Mouse (Mus musculus) forebrain, postnatal 0 days (tissue): ENCODE measurements around the gene Cit. TPM values are rescaled to one million over a fixed set of nuclear protein-coding genes. Genes with fewer than 3 reads are reported as not detected.

Experiments
- ATAC-seq: fragments of 200-750 bp; cut with Nextera tagmentation; 2 replicates; pipeline ENCODE4 v1.8.0; 2017; ENCODE audit warnings: mild to moderate bottlenecking, moderate library complexity
- DNase-seq: peaks from one replicate; pipeline ENCODE4 v3.0.0-alpha.2; 2015
- H3K27ac ChIP-seq: fragments of 300-500 bp; sonication (generic); 2 replicates; pipeline ENCODE4 v1.5.1; 2014; ENCODE audit warnings: low read depth, mild to moderate bottlenecking, antibody characterized with exemption, low read length, moderate library complexity, mixed read lengths
- H3K27me3 ChIP-seq: fragments of 300-500 bp; sonication (generic); 2 replicates; pipeline ENCODE4 v1.6.1; 2014; ENCODE audit warnings: mild to moderate bottlenecking, low read length, mixed read lengths; ENCODE audit not compliant: insufficient read depth
- H3K36me3 ChIP-seq: fragments of 300-500 bp; sonication (generic); 2 replicates; pipeline ENCODE4 v1.6.1; 2014; ENCODE audit warnings: mild to moderate bottlenecking, moderate library complexity; ENCODE audit not compliant: insufficient read depth
- H3K4me1 ChIP-seq: fragments of 300-500 bp; sonication (generic); 2 replicates; pipeline ENCODE4 v1.6.1; 2014; ENCODE audit warnings: antibody characterized with exemption; ENCODE audit not compliant: insufficient read depth
- H3K4me2 ChIP-seq: fragments of 300-500 bp; sonication (generic); 2 replicates; pipeline ENCODE4 v1.6.1; 2014; ENCODE audit warnings: low read depth, mild to moderate bottlenecking, moderate library complexity
- H3K4me3 ChIP-seq: fragments of 300-500 bp; sonication (generic); 2 replicates; pipeline ENCODE4 v1.5.1; 2014; ENCODE audit warnings: low read depth, low read length, mixed read lengths
- H3K9ac ChIP-seq: fragments of 300-500 bp; sonication (generic); 2 replicates; pipeline ENCODE4 v1.6.1; 2014; ENCODE audit warnings: mild to moderate bottlenecking
- H3K9me3 ChIP-seq: fragments of 300-500 bp; sonication (generic); 2 replicates; pipeline ENCODE4 v1.6.1; 2016; ENCODE audit warnings: low read length
- CTCF ChIP-seq: sonication (generic); IDR thresholded peaks from 2 replicates; pipeline ENCODE4 v1.5.1; 2016; ENCODE audit warnings: antibody characterized with exemption, control low read depth, low read depth
- WGBS: fragments of 180-500 bp; shearing (Covaris S2); extraction: QIAGEN DNeasy Blood & Tissue Kit; methylation state at CpG from one replicate; pipeline ENCODE4 v1.1.7; 2014; 5-methylcytosine and 5-hydroxymethylcytosine counted together
- polyA plus RNA-seq: library from polyadenylated mRNA; unstranded; fragments of >200 nt; fragmentation: Nextera tagmentation; extraction: Ambion mirVana; gene quantifications from 2 replicates; pipeline ENCODE4 v1.2.1, GENCODE M21; 2015
- total RNA-seq: library from RNA; depleted of rRNA; stranded (reverse); fragments of >200 nt; gene quantifications from 2 replicates; pipeline ENCODE4 v1.2.3, GENCODE M21; 2014

The Cit gene
- total and polyA plus RNA-seq, 2 experiments from 2014 or later = 18.7 to 23.3 TPM

DNA sequence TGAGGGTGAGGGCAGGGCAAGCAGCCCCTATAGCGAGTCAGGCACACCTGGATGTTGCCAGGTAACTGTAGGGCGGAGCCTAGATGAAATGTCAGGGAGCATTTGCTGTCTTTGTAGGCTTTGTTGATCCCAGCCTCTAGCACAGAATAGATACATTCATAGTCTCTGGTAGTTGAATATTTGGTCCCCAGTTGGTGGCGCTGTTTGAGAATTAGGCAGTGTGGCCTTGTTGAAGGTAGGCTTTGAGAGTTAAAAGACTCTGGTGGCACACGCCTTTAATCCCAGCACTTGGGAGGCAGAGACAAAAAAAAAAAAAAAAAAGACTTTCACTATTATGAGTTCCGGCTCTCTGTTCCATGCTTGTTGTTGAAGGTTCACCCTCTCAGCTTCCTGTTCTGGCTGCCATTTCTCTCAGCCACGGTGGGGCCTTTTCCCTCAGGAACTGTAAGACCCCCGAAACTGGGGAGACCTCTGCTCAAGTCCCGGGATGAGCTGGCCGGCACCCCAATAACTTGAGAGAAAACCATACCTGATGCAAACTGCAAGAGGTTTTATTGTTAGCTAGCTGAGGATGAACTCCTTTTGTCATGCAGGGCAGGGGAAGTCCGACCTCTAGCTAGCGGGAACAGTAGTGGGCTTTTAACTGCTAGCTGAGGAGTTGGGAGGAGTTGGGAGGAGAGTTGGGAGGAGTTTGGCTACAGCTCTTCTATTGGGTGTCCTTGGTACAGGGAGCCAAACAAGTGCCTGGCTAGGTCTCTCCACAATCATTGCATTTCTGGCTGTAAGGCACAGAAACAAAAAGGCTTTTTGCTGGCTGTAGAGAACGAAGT is 3.9 kb upstream of the Cit start:
- Histone ChIP-seq H3K9ac (no peak overlapping the region), H3K9me3 (no peaks in the 10 kb centered on the region), H3K4me2 (no peak overlapping the region), H3K36me3 (no peaks in the 10 kb centered on the region), H3K4me1 (peaks cover 3% of the 10 kb centered on the region; the same call in 1 of the 2 replicates), H3K27ac (no peak overlapping the region), H3K4me3 (no peak overlapping the region), H3K27me3 (no peaks in the 10 kb centered on the region)
- no peak for TF ChIP-seq CTCF
- WGBS = 68% methylated on average over 12 of the region's 12 CpGs
- no peak for DNase-seq
- ATAC-seq = no peak

GRCm38 (mm10) chr5:115844368-115844765 is 711 bp upstream of the Cit start:
- H3K27ac ChIP-seq = no peak overlapping the region
- H3K9ac ChIP-seq = no peak overlapping the region
- H3K9me3 ChIP-seq = no peaks in the 10 kb centered on the region
- ATAC-seq (no peak), DNase-seq (no peak)
- H3K4me3 ChIP-seq = peak overlapping the region; percentile 44
- peak overlapping the region; percentile 98 for H3K4me2 ChIP-seq
- no peak for TF ChIP-seq CTCF
- peaks cover 3% of the 10 kb centered on the region; the same call in 1 of the 2 replicates for H3K4me1 ChIP-seq
- 4% methylated on average over 12 of the region's 12 CpGs for WGBS
- no peaks in the 10 kb centered on the region for H3K27me3 ChIP-seq
- H3K36me3 ChIP-seq = no peaks in the 10 kb centered on the region

- Histone ChIP-seq H3K27ac (no peak overlapping the region), H3K27me3 (no peaks in the 10 kb centered on the region), H3K4me2 (peak overlapping the region; percentile 98), H3K4me3 (peak overlapping the region; percentile 44), H3K9me3 (no peaks in the 10 kb centered on the region), H3K36me3 (no peaks in the 10 kb centered on the region), H3K9ac (peak overlapping the region; percentile 25; the same call in 1 of the 2 replicates), H3K4me1 (peaks cover 3% of the 10 kb centered on the region; the same call in 1 of the 2 replicates)
- TF ChIP-seq CTCF = no peak
- ATAC-seq (no peak), DNase-seq (no peak)
- 30% methylated on average over 8 of the region's 8 CpGs for whole genome bisulfite sequencing
These were observed 627 bp downstream of the Cit start for GRCm38 (mm10) chr5:115845635-115846174.

- WGBS = 83% methylated on average over 8 of the region's 8 CpGs
- TF ChIP-seq CTCF = no peak
- no peaks in the 10 kb centered on the region for H3K9me3 ChIP-seq
- DNase-seq = no peak
- H3K4me2 ChIP-seq = no peak overlapping the region
- no peaks in the 10 kb centered on the region for H3K27me3 ChIP-seq
- no peak overlapping the region for H3K27ac ChIP-seq
- H3K4me1 ChIP-seq = peaks cover 3% of the 10 kb centered on the region; the same call in 1 of the 2 replicates
- no peak for ATAC-seq
- no peak overlapping the region for H3K9ac ChIP-seq
- H3K4me3 ChIP-seq = no peak overlapping the region
- H3K36me3 ChIP-seq = no peaks in the 10 kb centered on the region
These were observed 2.1 kb downstream of the Cit start for GRCm38 (mm10) chr5:115847166-115847565.

DNA sequence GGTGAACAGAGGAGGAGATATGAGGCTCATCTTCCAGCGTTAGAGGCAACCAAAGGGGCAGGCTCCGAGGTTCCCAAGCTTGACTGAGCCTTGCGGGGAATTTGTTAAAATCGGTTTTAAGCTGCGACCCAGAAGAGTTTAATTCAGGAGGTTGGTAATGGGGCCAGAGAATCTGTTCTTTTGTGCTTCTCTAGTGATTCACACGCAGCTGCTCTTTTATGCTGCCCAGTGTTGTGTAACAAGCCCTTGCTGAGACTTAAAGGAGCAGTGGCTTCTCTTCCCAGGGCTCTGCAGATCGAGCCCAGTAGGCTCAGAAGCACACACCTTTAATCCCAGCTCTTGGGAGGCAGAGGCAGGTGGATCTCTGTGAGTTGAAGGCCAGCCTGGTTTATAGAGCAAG is 3.4 kb downstream of the Cit start:
- DNase-seq (no peak), ATAC-seq (no peak)
- Histone ChIP-seq H3K4me2 (no peak overlapping the region), H3K27me3 (no peaks in the 10 kb centered on the region), H3K9me3 (no peaks in the 10 kb centered on the region), H3K4me1 (peaks cover 3% of the 10 kb centered on the region; the same call in 1 of the 2 replicates), H3K27ac (no peak overlapping the region), H3K36me3 (no peaks in the 10 kb centered on the region), H3K4me3 (no peak overlapping the region), H3K9ac (no peak overlapping the region)
- 22% methylated on average over 7 of the region's 7 CpGs for WGBS
- no peak for TF ChIP-seq CTCF

- TF ChIP-seq CTCF = no peak
- Histone ChIP-seq H3K4me3 (no peak overlapping the region), H3K36me3 (no peaks in the 10 kb centered on the region), H3K27me3 (no peaks in the 10 kb centered on the region), H3K9ac (no peak overlapping the region), H3K4me2 (no peak overlapping the region), H3K9me3 (no peaks in the 10 kb centered on the region), H3K27ac (no peak overlapping the region), H3K4me1 (peaks cover 3% of the 10 kb centered on the region; the same call in 1 of the 2 replicates)
- WGBS = 44% methylated on average over 12 of the region's 12 CpGs
- ATAC-seq (no peak), DNase-seq (no peak)
These were observed 4.3 kb downstream of the Cit start for GRCm38 (mm10) chr5:115849263-115849829.
